Mouse (Mus musculus) mouse trophoblast stem cell (cell line): Measurements from ENCODE around the gene Hbp1.

Source experiments
- in situ Hi-C, 2 experiments: fragments of 300-500 bp; cut with MseI, MboI; formaldehyde crosslinking; loops; 2 replicates in 1 of 2; 3 replicates in 1 of 2; pipeline ENCODE4 v1.15.1; 2025

Gene Hbp1

DNA sequence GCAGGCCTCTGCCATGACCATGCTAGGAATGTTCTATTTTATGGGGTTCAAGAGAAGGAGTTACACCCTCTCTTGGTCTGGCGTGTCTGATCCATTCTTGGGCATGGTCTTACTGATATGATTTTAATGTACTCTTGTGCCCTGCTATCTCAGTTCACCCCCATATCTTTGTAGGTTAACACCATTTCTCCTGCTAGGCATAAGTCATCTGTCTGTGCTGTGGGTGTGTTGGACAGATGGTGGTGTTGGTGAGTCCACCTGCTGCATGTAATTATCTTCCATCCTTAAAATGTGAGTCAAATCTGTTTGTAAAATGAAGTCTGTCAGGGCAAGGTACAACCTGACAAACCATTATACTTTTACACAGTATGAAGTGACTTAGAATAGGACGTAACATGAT lies 42.9 kb downstream of the Hbp1 start:
- in situ Hi-C loops, result no loop called here

DNA sequence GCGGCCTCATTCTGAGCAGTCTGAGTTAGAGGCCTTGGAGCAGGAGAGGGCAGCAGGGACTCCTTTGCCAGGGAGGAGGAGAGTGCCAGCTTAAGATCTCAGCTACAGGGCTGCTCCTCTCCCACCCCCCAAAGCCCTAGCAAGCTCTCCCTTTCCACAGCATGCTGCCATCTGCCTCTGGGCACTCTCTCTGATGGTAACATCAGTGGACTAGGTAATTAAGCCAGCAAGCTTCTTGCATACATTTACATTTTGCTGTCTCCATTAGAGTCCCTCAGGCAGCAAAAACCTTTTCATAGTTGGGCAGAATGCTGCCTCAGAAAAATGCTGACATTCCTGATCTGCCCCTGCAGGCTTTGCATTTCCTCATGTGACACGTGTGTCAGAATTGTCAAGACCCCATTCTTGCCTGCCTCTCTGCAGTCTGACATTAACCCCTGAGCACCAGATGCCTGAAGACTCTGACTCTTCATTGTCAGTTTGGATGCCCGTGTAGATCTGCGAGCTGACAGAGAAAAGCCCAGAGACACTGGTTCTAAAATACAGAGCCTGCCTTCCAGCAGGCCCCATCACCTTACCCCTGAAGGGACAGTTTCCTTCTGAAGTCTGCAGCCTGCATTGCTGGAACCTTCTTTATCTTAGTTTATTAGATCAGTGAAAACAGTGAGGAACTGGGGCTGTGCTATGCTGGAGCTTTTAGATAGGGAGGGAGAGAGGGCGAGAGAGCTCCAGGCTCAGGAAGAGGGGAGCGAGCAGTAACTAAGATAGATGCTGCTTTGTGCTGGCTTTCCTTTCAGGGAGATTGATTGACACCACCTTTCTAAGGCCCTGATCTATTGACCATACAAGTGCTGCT lies 44.4 kb downstream of the Hbp1 start:
- in situ Hi-C loops, result no loop called here

DNA sequence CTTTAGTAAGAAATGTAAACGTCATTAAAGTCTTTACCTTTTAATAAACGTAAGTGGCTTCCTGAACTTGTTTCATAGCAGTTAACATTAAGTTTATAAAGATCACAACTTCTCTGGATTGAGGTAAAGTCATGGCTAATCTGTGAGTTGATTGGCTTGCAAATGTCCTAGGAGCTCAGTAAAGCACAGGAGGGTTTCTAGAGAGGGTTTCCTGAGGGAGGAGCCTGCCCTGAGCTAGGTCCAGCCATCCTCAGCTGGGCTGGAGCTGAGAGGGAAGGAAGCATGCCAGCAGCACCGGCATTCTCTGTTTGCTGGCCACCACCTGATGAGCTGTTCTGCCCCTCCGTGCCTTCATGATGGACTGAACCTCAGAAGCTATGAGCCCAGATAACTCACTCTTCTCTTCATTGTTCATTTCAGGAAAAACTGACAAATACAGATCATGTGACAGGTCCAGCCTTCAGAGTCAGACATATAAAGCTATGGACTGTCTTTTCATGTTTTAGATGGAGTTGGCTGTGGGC lies 49.9 kb downstream of the Hbp1 start:
- in situ Hi-C loops, result no loop called here

DNA sequence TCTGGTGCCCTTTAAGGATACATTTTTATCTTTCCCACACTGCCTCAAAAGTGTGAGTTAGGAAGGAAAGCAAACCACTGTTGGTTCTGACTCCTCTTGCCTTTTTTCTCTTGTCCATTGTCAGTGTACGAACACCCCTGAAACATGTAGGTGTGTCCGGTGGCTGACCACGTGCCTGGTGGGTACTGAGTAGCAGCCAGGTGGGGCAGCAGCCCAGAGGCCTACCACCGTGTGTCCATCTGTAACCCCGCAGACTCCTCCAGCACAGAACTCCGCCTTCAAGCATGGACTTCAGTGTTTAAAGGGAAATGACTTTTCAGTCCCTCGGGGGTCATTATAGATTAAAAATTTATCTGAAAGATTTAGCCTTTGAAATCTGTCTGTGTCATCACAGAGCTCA lies 52.9 kb downstream of the Hbp1 start:
- in situ Hi-C loops, result no loop called here

DNA sequence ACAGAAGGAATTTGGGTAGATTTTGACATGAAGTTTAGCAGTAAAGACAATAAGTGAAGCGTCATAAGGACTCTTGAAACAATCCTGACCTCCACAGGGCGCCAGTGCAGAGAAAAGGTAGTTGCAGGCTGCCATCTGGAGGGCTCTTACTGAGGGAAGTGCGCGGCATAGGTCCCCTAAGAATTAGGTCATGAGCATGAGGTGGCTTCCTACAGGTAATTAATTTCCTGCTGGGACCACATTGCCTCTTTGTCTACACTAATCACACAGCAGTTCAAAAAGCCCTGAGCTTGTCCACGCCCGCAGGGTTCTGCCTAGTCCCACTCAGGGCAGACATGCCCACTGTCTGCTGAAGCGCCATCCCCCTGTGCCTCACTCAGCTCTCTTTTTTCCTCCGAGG lies 53.3 kb downstream of the Hbp1 start:
- in situ Hi-C loops, result no loop called here

DNA sequence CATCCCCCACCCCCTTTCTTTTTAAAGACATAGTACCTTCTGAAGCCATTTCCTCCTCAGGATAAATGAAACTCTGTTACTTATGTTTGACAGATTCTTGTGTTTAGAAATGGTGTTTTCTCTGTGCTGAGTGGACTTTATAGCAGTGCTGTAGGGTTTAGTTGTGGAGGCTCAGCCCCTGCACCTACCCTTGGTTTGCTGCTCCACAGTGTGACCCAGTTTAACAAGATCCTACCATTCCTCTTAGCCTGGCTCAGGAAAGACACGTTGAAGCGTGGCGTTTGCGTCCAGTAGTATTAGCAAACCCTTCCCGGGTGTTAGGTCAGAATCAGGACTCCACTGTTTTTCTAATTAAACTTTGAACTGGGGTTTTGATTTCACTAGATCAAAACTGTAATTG lies 54.0 kb downstream of the Hbp1 start:
- in situ Hi-C loops, result no loop called here

DNA sequence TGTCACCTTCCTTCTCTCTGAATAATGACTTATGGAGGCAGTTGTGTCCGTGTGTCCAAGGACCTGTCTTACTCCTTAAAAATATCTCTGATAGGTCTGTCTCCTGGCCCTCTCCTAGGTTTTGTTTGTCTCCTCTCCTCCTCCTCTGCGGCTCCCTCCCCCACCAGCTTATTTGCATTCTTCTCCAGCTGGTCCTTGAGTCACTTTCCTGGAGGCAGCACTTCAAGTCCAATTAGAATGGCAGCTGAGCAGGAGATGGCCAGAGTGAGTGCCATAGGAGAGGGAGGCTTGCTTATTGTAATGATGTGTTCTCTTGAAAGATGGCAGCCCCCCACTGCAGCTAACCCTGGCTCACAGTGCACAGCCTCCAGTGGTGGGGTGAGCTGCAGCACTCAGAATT lies 54.4 kb downstream of the Hbp1 start:
- in situ Hi-C loops, result no loop called here

DNA sequence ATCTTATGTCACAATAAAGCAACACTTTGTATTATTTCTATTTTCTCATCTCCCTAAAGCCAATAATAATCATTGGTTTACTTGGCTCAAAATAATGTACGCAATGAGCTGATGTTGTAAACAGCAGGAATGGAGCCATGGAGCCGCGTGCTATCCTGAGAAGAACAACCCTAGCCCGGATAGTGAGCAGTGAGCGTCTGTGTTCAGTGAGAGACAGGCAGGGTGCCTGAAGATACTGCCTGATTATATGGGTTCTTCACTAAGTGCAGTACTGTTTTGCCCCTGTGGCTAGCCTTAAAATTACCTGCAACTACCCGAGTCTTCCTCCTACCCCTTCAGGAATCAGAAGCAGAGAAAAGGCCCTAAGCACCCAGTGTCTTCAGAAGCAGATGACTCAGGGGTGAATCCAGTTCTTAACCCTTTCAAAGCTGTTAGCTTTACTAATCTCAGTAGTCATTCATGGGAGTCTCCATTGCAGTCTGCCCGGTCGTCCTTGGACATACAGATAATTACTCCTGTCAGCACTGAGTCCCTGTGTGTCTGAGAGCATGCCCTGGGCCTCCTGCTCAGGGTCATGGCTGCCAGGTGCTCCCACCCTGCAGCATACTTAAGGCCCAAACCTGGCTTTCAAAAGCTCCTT lies 55.1 kb downstream of the Hbp1 start:
- in situ Hi-C loops, result no loop called here

DNA sequence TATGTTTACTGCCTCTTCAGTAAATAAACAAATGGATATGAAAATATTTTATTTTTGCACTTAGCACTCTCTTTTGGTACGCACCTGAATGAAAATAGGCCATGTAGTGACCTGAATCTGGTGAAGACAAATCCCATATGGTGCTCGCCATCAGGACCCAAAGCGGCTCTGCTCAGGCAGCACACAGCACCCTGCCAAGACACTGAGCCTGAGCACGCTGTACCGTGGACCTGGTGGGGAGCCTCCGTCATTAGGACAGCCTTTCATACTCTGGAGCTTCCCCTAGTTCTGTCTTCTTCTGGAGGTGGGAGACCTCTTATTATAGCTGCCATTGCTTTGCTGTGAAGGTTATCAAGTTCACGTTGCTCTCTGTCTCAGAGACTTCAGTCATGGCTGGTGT lies 57.6 kb downstream of the Hbp1 start:
- in situ Hi-C loops, result no loop called here

DNA sequence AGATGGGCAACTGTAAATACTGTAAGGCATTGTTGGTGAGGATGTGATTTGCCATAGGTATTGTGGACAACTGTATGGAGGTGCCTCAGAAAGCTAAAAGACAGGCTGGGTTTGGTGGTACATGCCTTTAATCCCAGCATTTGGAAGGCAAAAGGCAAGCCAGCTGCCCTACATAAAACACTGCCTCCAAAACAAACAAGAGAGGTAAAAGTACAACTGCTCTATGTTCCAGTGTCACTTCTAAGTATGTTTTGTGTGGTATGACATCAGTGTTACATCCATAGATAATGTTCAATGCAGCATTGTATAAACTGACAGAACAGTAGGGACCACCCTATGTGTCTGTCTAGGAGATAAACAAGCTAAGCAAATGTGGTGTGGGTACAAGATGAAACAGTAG lies 58.3 kb downstream of the Hbp1 start:
- in situ Hi-C loops, result no loop called here

DNA sequence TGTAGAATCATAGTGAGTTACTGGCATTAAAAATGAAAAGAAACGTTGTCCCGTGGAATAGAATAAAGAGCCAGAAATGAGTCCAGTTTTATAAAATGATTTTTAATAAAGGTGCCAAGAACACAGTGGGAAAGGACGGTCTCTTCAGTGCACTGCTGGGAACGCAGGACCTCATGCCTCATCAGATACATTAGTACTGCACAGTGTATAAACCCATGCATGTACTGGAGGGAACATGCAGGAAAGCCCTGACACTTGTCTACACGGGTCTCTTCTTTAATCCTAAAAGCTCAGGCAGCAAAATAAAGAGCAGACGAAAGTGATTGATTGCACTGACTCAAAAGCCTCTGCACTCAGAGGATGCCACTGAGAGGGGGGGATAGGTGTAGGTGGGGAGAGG lies 59.6 kb downstream of the Hbp1 start:
- in situ Hi-C loops, result no loop called here

DNA sequence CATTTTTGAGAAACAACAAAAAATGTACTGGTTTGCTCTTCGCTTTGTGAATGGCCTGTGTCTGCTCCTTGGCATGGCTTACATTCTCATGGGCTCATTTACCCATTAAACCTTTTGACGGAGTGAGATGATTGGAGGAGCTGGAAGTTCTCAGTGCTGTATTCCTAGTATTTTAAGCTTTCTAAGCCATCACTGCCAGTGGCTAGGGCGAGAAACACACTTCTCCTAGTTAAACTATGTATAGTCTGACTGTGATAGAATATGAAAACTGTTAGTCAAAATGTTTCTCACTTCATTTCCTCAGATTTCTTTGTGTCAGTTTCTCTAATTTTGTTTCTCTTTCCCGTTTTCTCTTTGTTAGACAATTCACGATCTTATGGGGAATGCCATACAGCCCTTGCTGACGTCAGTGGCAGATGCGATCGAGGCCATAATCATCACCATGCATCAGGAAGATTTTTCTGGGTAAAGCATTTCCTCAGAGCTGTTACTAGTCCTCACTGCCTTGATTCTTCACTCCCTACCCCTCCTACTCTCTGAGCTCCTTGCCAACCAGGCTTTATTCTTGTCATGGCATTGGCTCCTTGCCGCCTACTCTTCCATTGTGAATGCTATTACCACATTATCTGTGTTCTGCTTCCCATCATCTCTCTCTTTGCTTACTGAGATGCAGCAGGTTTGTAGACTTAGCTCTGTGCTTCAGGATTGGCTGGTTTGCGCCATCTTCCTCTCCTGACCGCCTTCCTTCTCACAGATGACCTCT lies 64.3 kb downstream of the Hbp1 start:
- in situ Hi-C loops, result no loop called here

DNA sequence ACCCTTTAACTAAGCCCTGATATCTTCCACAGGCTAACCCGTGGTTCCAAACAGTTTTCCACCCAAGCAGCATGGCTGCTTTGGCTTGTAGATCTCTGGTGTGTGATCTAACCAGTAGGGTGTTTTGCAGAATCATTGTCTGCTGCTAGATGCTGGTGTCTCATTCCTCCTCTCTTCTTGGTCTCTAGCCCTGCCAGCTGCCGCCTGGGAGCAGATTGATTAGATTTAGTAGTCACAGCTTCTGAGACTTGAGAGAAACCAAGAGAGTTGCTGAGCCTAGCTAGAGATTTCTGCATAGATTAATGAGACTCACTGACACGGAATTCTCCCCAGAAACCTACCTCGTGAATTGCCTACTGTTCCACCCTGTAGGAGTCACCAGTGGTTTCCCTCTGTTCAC lies 65.3 kb downstream of the Hbp1 start:
- in situ Hi-C loops, result no loop called here

DNA sequence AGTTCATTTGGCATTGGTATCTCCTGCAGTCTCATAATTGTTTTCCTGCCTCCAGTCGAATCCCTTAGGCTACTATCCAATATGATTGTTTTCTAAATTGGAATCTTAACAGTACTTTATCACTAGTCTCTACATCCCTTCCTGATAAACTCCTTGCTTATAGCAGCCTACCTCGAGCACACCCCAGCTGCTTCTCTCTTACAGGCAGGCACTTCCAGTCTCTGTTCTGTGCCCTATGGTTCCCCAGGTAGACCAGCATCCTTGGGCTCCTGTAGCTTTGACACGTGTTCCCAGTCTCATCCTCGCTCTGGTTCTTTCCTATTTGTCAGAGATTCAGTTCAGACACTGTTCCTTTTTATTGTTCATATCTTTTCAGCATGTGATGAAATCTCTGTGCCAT lies 66.0 kb downstream of the Hbp1 start:
- in situ Hi-C loops, result no loop called here

DNA sequence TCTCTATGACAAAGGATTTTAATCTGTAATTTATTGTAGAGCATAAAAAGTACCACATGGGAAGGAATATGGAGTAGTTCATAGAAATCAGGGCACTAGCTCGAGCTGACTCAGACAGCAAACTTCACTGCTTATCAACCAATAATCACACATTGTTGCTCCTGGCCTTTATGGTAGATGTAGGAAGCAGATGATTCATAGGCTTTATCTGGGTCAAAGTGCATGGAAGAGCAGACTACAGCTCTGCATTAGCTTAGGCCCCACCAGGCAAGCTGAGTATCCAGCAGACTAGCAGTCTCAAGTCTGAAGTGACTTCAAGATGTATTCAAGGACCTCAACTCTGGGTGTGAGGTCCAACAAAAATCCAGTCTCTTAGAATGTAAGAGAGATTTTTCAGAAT lies 67.6 kb downstream of the Hbp1 start:
- in situ Hi-C loops, result no loop called here

DNA sequence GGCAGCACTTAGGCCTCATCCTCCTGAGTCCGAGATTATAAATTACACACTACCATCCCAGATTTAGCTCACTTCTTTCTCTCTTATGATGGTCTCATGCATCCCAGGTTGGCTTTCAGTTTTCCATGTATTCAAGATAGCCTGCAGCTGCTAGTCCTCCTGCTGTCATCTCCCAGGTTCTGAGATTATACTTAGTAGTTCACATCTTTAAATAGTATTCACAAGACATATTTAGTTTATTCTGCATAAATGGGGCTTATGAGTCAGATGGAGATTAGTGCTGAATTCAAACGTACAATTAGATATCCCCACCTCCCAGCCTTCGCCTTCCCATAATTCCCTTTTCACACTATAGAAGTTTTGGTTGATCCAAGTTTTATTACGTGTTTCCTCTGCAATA lies 73.6 kb downstream of the Hbp1 start:
- in situ Hi-C loops, result no loop called here
